Mouse (Mus musculus) neural tube, embryonic 10.5 days (tissue): ENCODE results near the gene Camsap2.

Source experiments
- DNase-seq: peaks from one replicate; pipeline ENCODE4 v3.0.0-alpha.2; 2017; ENCODE audit warnings: low spot score; ENCODE audit errors: extremely low spot score

Camsap2 gene

DNA sequence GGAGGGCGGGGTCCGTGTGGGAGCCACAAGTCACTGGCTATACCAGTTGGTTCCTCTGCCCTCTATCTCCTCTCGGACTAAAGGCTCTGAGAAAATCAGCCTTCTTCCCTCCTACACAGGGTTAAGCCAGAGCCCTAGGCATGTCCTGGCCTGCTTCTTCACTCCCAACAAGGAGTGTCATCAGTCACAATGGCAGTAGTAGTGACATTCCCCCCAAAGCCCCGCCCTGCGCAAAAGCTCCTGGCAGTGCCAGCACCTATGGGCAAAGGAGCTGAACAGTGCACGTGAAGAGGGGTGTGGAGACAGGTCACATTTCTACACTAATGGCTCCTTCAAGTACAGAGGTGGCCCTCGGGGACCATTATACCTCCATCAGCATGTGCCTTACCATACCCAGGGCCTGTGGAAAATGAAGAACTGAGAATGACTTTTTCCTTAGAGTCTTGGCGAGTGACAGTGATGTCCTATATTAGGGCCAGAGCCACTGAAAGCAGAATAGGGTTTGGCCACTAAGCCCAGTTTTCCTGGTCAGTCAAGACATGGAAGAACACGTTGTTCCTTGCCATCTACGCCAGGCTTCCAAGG is 122.1 kb downstream of the Camsap2 start:
- DNase-seq = no peak

DNA sequence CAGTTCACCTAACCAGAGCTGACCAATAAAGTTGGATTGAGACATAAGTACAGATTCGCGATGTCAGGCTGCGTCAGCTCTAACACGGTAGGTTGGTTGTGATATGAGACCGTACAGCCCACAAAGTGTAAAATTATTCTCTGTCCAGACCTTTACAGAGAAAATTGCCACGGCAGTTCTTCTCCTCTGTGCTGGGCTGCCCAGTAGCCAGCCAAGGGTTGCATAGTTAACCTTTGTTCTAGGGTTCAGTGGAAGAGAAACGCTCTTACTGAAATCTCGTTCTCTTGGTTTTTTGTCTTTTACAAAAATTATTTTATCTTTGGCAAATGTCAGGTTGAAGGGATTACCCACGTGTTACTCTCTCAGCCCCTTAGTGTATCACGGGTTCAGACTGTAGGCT is 123.5 kb downstream of the Camsap2 start:
- no peak for DNase-seq

DNA sequence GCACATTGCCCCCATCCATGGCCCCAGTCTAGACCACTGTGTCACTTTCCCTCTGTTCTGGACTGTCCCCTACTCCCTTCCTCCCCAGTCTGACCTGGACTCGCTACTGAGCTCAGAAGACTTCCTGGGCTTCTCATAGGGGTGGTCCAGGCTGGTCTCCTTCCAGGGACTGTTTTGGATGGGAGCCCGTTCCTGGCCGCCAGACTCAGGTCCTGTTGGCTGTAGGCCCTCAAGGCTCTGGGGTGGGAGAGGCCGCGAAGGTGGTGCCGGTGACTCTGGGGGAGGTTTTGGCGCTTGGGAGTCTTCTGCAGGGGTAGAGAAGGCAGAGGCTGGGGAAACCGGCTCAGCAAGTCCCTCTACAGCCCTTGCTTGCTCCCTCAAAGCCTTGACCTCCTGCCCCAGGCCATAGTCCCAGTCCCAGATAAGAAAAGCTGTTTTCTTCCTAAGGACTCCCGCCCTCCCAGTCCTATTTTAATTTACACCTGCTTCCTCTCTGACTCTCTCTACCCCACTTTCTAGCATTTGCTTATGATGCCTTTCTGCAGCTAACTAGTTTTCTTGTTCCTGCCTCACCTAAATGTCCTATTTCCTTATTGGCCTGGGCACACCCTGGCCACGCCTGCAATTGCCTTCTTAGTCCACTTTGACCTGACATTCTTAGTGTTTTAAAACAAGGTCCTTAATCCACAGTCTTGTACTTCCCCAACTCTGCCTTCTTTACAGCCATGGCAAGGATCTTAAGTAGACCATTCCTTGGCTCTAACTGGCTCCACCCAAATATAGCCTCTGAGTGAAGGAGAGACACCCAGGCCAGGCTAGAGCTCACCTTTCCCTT is 125.7 kb downstream of the Camsap2 start:
- DNase-seq = no peak
